Mouse (Mus musculus): ENCODE results near the gene Slc1a7.

Slc1a7 gene

GRCm38 (mm10) chr4:108014466-108014865 is 46.3 kb downstream of the Slc1a7 start:
- DNase-seq (ENCODE audit: low spot score in 2 of 2): no peak

- peak; percentile 52 to 78 for DNase-seq (ENCODE audit: low spot score in 2 of 2)
Observed at GRCm38 (mm10) chr4:108015067-108015765, 47.1 kb downstream of the Slc1a7 start.

- DNase-seq (ENCODE audit: low spot score in 2 of 2): no peak
Observed at GRCm38 (mm10) chr4:108016321-108016720, 48.2 kb downstream of the Slc1a7 start.

- no peak for DNase-seq (ENCODE audit: low spot score in 2 of 2)
Observed at GRCm38 (mm10) chr4:108017839-108018238, 49.7 kb downstream of the Slc1a7 start.

- no peak for DNase-seq (ENCODE audit: low spot score in 2 of 2)
Observed at GRCm38 (mm10) chr4:108018241-108018923, 50.2 kb downstream of the Slc1a7 start.

GRCm38 (mm10) chr4:108018961-108019921 is 51.1 kb downstream of the Slc1a7 start:
- DNase-seq (ENCODE audit: low spot score in 2 of 2): no peak

GRCm38 (mm10) chr4:108020178-108020577 is 52.0 kb downstream of the Slc1a7 start:
- no peak for DNase-seq (ENCODE audit: low spot score in 2 of 2)

GRCm38 (mm10) chr4:108023186-108023585 is 55.1 kb downstream of the Slc1a7 start:
- DNase-seq (ENCODE audit: low spot score in 2 of 2): no peak

GRCm38 (mm10) chr4:108024641-108025040 is 56.5 kb downstream of the Slc1a7 start:
- peak in 1 of 2 experiments; percentile 46 for DNase-seq (ENCODE audit: low spot score in 2 of 2)

GRCm38 (mm10) chr4:108025269-108025668 is 57.1 kb downstream of the Slc1a7 start:
- no peak for DNase-seq (ENCODE audit: low spot score in 2 of 2)

- DNase-seq (ENCODE audit: low spot score in 2 of 2): no peak
Observed at GRCm38 (mm10) chr4:108026193-108026592, 58.1 kb downstream of the Slc1a7 start.

GRCm38 (mm10) chr4:108030888-108031501 is 62.9 kb downstream of the Slc1a7 start:
- DNase-seq (ENCODE audit: low spot score in 2 of 2): no peak

GRCm38 (mm10) chr4:108031502-108032351 is 63.6 kb downstream of the Slc1a7 start:
- peak; percentile 61 to 75 for DNase-seq (ENCODE audit: low spot score in 2 of 2)

- DNase-seq (ENCODE audit: low spot score in 2 of 2): no peak
Observed at GRCm38 (mm10) chr4:108032352-108032849, 64.3 kb downstream of the Slc1a7 start.

- no peak for DNase-seq (ENCODE audit: low spot score in 2 of 2)
Observed at GRCm38 (mm10) chr4:108033041-108033764, 65.1 kb downstream of the Slc1a7 start.

GRCm38 (mm10) chr4:108037027-108037426 is 68.9 kb downstream of the Slc1a7 start:
- DNase-seq (ENCODE audit: low spot score in 2 of 2): no peak

GRCm38 (mm10) chr4:108045136-108046107 is 77.3 kb downstream of the Slc1a7 start:
- no peak for DNase-seq (ENCODE audit: low spot score in 2 of 2)

GRCm38 (mm10) chr4:108046136-108046535 is 78.0 kb downstream of the Slc1a7 start:
- no peak for DNase-seq (ENCODE audit: low spot score in 2 of 2)
